Mouse (Mus musculus) spleen, adult 2 months (tissue): ENCODE data around the gene Btf3. TPM values are rescaled to one million over a fixed set of nuclear protein-coding genes. Genes with fewer than 3 reads are reported as not detected.

Experiments used
- DNase-seq, 2 experiments: peaks; one replicate each; pipeline versions ENCODE4 v3.0.0 to v3.0.0-alpha.2; 2012 to 2021; ENCODE audit warnings: low spot score in 2 of 2, low read depth in 1 of 2
- H3K27ac ChIP-seq: fragments of 200-500 bp; 2 replicates; pipeline ENCODE4 v1.5.1; 2012; ENCODE audit warnings: low read length, inconsistent platforms; ENCODE audit not compliant: insufficient read depth
- H3K27me3 ChIP-seq: fragments of 200-500 bp; 2 replicates; pipeline ENCODE4 v1.6.1; 2012; ENCODE audit warnings: mild to moderate bottlenecking, moderate library complexity, low read length, inconsistent platforms; ENCODE audit not compliant: control insufficient read depth, insufficient read depth
- H3K36me3 ChIP-seq: fragments of 200-500 bp; 2 replicates; pipeline ENCODE4 v1.6.1; 2012; ENCODE audit warnings: mild to moderate bottlenecking, low read length, inconsistent platforms; ENCODE audit not compliant: control insufficient read depth, insufficient read depth
- H3K4me1 ChIP-seq: fragments of 200-500 bp; 2 replicates; pipeline ENCODE4 v1.6.1; 2011; ENCODE audit warnings: inconsistent platforms; ENCODE audit not compliant: control insufficient read depth, insufficient read depth, insufficient read length
- H3K4me3 ChIP-seq: fragments of 200-500 bp; 2 replicates; pipeline ENCODE4 v1.5.1; 2011; ENCODE audit warnings: mild to moderate bottlenecking, inconsistent platforms; ENCODE audit not compliant: insufficient read depth, insufficient read length; ENCODE audit errors: extremely low read depth
- CTCF ChIP-seq: fragments of 200-500 bp; IDR thresholded peaks from 2 replicates; pipeline ENCODE4 v1.5.1; 2011; ENCODE audit warnings: mild to moderate bottlenecking, inconsistent platforms; ENCODE audit not compliant: insufficient read depth, insufficient read length, insufficient replicate concordance; ENCODE audit errors: extremely low read depth
- POLR2A ChIP-seq: fragments of 200-500 bp; IDR thresholded peaks from 2 replicates; pipeline ENCODE4 v1.6.1; 2011; ENCODE audit warnings: low read depth, low read length, inconsistent platforms
- WGBS: fragments of 180-500 bp; shearing (Covaris S2); methylation state at CpG from one replicate; pipeline ENCODE4 v1.1.7; 2018; 5-methylcytosine and 5-hydroxymethylcytosine counted together
- polyA plus RNA-seq: library from polyadenylated mRNA; depleted of rRNA; stranded (reverse); fragments of >200 nt; gene quantifications from 2 replicates; pipeline ENCODE4 v1.2.3, GENCODE M21; 2012

Btf3 gene
- polyA plus RNA-seq, 1 experiment, result 83.0 TPM

GRCm38 (mm10) chr13:98354871-98355558 lies 38.2 kb upstream of the Btf3 start:
- TF ChIP-seq CTCF (no peak), POLR2A (no peak)
- no peak for DNase-seq
- Histone ChIP-seq H3K27ac (no peak overlapping the region), H3K36me3 (no peaks in the 10 kb centered on the region), H3K4me3 (peak overlapping the region; percentile 30; the same call in 1 of the 2 replicates), H3K4me1 (peaks cover 8% of the 10 kb centered on the region; the same call in 1 of the 2 replicates), H3K27me3 (peaks cover 43% of the 10 kb centered on the region)
- under 1% methylated on average over 83 of the region's 102 CpGs for WGBS

- no peak for TF ChIP-seq CTCF
- no peak for TF ChIP-seq POLR2A
- no peak within 1 kb of the TSS for H3K27ac ChIP-seq
- H3K27me3 ChIP-seq, result peaks cover 43% of the 10 kb centered on the region
- H3K36me3 ChIP-seq, result no peaks in the 10 kb centered on the region
- H3K4me3 ChIP-seq, result peak within 1 kb of the TSS; percentile 33; the same call in 1 of the 2 replicates
- peaks cover 8% of the 10 kb centered on the region; the same call in 1 of the 2 replicates for H3K4me1 ChIP-seq
- 1% methylated on average over 63 of the region's 76 CpGs for WGBS
- no peak for DNase-seq
Observed at GRCm38 (mm10) chr13:98354090-98354801, 37.4 kb upstream of the Btf3 start, which contains the start of gene Foxd1. Gene Foxd1 (plus strand): TSS chr13:98354242.

- H3K27me3 ChIP-seq, result peaks cover 43% of the 10 kb centered on the region
- H3K27ac ChIP-seq, result no peak overlapping the region
- H3K4me3 ChIP-seq, result peak overlapping the region; percentile 33; the same call in 1 of the 2 replicates
- no peaks in the 10 kb centered on the region for H3K36me3 ChIP-seq
- 5% methylated on average over 13 of the region's 13 CpGs for WGBS
- H3K4me1 ChIP-seq, result peaks cover 8% of the 10 kb centered on the region; the same call in 1 of the 2 replicates
- DNase-seq, result no peak
- TF ChIP-seq CTCF, result no peak
- TF ChIP-seq POLR2A, result no peak
Observed at GRCm38 (mm10) chr13:98353709-98354089, 36.9 kb upstream of the Btf3 start.

GRCm38 (mm10) chr13:98352381-98352975 lies 35.7 kb upstream of the Btf3 start:
- H3K27me3 ChIP-seq, result peaks cover 33% of the 10 kb centered on the region

GRCm38 (mm10) chr13:98351527-98351926 lies 34.7 kb upstream of the Btf3 start:
- 13% methylated on average over 8 of the region's 8 CpGs for WGBS
- peaks cover 31% of the 10 kb centered on the region for H3K27me3 ChIP-seq
- no peak for TF ChIP-seq POLR2A
- TF ChIP-seq CTCF, result peak; percentile 7; the same call in 1 of the 2 replicates
- DNase-seq, result peak in 1 of 2 experiments; percentile 8
- H3K4me1 ChIP-seq, result peaks cover 8% of the 10 kb centered on the region; the same call in 1 of the 2 replicates
- no peaks in the 10 kb centered on the region for H3K36me3 ChIP-seq
- H3K4me3 ChIP-seq, result no peak overlapping the region
- H3K27ac ChIP-seq, result no peak overlapping the region

More at GRCm38 (mm10) chr13:98352381-98352975, 35.7 kb upstream of the Btf3 start:
- no peak for TF ChIP-seq POLR2A
- TF ChIP-seq CTCF, result no peak
- no peak overlapping the region for H3K27ac ChIP-seq
- DNase-seq, result no peak
- 15% methylated on average over 14 of the region's 14 CpGs for WGBS
- H3K36me3 ChIP-seq, result no peaks in the 10 kb centered on the region
- H3K4me1 ChIP-seq, result peaks cover 8% of the 10 kb centered on the region; the same call in 1 of the 2 replicates
- H3K4me3 ChIP-seq, result no peak overlapping the region

- Histone ChIP-seq H3K36me3 (no peaks in the 10 kb centered on the region), H3K27me3 (peaks cover 17% of the 10 kb centered on the region), H3K27ac (no peak overlapping the region), H3K4me1 (peaks cover 5% of the 10 kb centered on the region; the same call in 1 of the 2 replicates), H3K4me3 (no peak overlapping the region)
- DNase-seq, result no peak
- WGBS, result 73% methylated on average over 4 of the region's 4 CpGs
- TF ChIP-seq POLR2A (no peak), CTCF (no peak)
Observed at GRCm38 (mm10) chr13:98349491-98349890, 32.7 kb upstream of the Btf3 start.
